Mouse (Mus musculus): ENCODE data around the gene Capns2. TPM values are rescaled to one million over a fixed set of nuclear protein-coding genes. Genes with fewer than 3 reads are reported as not detected.
"Not testable (repeated sequence)": the region's sequence is repeated elsewhere in the genome, so short reads cannot be mapped to it uniquely, and the experiment has no call there.

Gene Capns2
- polyA plus RNA-seq, 1 experiment from 2014 or later = 0.40 TPM

DNA sequence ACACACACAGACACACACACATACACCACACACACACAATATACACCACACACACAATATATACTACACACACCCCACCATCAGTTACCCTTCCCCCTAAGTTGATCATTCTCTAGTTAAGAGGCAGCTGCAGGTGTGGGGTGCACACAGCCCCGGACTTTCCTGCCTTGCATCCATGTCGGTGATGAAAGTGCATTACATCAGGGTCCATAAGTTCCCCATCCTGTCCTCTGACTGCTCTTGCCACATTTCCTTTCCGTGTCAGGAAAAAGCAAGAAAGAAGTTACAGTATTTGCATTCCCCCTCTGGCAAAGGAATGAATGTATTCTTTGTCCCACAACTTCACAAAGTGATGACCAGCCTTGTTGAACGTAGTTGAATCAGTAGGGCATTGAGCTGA lies 20.0 kb upstream of the Capns2 start:
- Histone ChIP-seq H3K9me3 (0 out of 2 replicates have a peak, but pooled peaks cover 4% of the 10 kb centered on the region), H3K4me3 (no peak overlapping the region), H3K27me3 (no peaks in the 10 kb centered on the region), H3K36me3 (0 out of 2 replicates have a peak, but pooled peaks cover 3% of the 10 kb centered on the region), H3K4me1 (no peaks in the 10 kb centered on the region), H3K9ac (no peak overlapping the region), H3K27ac (no peak overlapping the region), H3K4me2 (no peak overlapping the region)
- no peak for ATAC-seq (ENCODE audit: borderline replicate concordance, extremely low read depth, low FRiP score, low TSS enrichment)
- WGBS = 50% methylated on average over 4 of the region's 4 CpGs

DNA sequence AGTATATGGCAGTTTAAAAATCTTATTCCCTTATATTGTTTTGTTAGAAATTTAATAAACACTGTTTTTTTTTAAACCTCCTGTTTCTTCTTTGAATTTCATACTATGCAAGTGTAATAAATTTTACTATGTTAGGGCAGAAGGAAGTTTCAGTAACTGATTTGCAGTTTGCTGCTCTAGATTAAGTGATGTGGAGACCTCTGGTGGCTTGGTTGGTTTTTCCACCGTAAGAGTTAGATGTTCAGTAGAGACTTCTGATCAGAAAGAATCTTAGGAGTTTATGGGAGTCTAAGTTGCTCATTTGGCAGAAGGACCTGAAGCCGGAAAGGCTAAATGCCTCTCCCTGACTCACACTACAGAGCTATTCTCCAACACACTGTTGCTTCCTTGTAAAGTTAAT lies 17.4 kb upstream of the Capns2 start:
- Histone ChIP-seq H3K27me3 (no peaks in the 10 kb centered on the region), H3K4me2 (no peak overlapping the region), H3K27ac (no peak overlapping the region), H3K4me3 (no peak overlapping the region), H3K36me3 (0 out of 2 replicates have a peak, but pooled peaks cover 3% of the 10 kb centered on the region), H3K9ac (no peak overlapping the region), H3K4me1 (no peaks in the 10 kb centered on the region), H3K9me3 (0 out of 2 replicates have a peak, but pooled peaks cover 4% of the 10 kb centered on the region)
- ATAC-seq (ENCODE audit: borderline replicate concordance, extremely low read depth, low FRiP score, low TSS enrichment) = no peak
- 57% methylated on average over 2 of the region's 2 CpGs for WGBS

DNA sequence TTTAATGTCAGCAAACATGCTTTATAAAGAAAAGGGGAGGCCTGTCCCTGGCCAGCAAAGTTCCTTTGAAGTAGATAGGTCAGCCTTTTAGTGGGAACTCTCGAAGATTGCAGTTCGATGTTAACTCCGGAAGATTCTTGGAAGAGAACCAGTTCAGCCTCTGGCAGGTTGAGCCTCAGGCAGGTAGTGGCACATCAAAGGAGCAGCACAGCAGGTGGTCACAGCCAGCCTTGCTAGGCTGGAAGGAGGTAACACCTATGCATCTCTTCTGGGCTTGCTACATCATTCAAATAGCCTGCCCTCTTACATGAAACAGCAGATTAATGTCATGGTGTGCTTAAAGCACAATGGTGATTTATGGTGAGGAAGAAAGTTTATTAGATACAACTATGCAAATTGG lies 9.0 kb upstream of the Capns2 start:
- not testable (repeated sequence) for H3K36me3 ChIP-seq
- 62% methylated on average over 3 of the region's 3 CpGs for WGBS

DNA sequence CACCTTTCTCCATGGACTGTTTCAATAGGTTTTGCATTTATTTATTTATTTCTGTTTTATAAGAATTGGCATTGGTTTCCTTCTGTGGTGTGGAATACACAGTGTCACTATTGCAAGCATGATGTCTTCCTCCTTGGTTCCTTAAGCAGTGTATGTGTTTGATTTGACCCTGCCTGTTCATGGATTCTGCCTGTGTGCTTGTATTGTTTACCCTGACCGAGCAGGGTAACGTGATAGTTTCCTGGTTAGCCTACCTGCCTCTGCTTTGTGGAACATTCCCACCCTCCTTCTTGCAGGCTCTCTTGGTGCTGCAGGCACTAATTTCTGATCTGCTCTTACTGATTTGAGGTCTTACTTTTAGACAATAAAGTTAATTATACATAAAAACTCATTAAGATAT lies 7.3 kb upstream of the Capns2 start:
- Histone ChIP-seq H3K4me2 (no peak overlapping the region), H3K4me3 (no peak overlapping the region), H3K36me3 (no peaks in the 10 kb centered on the region), H3K27ac (no peak overlapping the region), H3K4me1 (no peaks in the 10 kb centered on the region), H3K9ac (no peak overlapping the region), H3K9me3 (no peaks in the 10 kb centered on the region), H3K27me3 (no peaks in the 10 kb centered on the region)
- no peak for ATAC-seq (ENCODE audit: borderline replicate concordance, extremely low read depth, low FRiP score, low TSS enrichment)
- WGBS = 74% methylated on average over 2 of the region's 2 CpGs

More for the DNA sequence above, 9.0 kb upstream of the Capns2 start:
- not testable (repeated sequence) for H3K4me1 ChIP-seq; H3K27ac ChIP-seq; H3K4me3 ChIP-seq; ATAC-seq (ENCODE audit: borderline replicate concordance, extremely low read depth, low FRiP score, low TSS enrichment); H3K27me3 ChIP-seq; H3K9me3 ChIP-seq; H3K9ac ChIP-seq; H3K4me2 ChIP-seq

DNA sequence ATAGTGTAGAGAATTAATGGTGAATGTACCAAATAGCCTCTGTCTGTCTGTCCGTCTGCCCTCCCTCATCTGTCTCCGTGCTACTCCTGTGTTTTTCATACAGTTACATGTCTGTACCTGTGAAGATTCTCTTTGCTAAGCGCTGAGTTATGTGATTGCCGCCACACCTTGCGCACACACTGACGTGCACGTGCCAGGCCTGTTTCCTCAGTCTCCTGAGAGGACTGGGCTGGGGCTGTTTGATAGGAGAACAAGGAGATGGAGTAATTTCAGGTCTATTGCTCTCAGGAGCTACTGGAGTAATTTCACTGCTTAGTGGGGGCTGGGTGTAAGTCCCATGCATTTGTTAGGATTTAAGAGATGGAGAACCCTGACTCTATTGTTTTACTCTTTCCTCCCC lies 6.2 kb upstream of the Capns2 start:
- WGBS = 79% methylated on average over 7 of the region's 7 CpGs
- H3K9ac ChIP-seq = no peak overlapping the region
- ATAC-seq (ENCODE audit: borderline replicate concordance, extremely low read depth, low FRiP score, low TSS enrichment) = no peak
- H3K27ac ChIP-seq = no peak overlapping the region
- no peak overlapping the region for H3K4me3 ChIP-seq
- H3K36me3 ChIP-seq = no peaks in the 10 kb centered on the region
- no peaks in the 10 kb centered on the region for H3K4me1 ChIP-seq
- no peaks in the 10 kb centered on the region for H3K27me3 ChIP-seq
- H3K9me3 ChIP-seq = no peaks in the 10 kb centered on the region
- no peak overlapping the region for H3K4me2 ChIP-seq

DNA sequence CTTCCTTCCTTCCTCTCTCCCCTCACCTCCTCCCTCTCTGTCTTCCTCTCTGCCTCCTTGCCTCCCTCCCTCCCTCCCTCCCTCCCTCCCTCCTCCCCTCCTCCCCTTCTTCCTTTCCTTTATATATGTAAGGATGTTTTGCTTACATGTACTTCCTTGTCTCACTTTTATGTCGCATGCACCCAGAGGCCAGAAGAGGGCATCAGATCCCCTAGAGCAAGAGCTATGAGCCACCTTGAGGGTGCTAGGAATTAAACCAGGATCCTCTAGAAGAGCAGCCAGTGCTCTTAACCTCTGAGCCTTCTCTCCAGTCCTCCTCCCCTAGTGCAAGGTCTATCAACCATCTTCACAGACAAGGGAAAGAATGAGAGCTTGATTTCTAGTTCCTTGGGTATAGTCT lies 5.2 kb upstream of the Capns2 start:
- Histone ChIP-seq H3K9me3 (no peaks in the 10 kb centered on the region), H3K9ac (no peak overlapping the region), H3K4me1 (no peaks in the 10 kb centered on the region), H3K4me3 (no peak overlapping the region), H3K4me2 (no peak overlapping the region), H3K27ac (no peak overlapping the region), H3K27me3 (no peaks in the 10 kb centered on the region), H3K36me3 (no peaks in the 10 kb centered on the region)
- WGBS = 87% methylated on average over 1 of the region's 1 CpGs
- ATAC-seq (ENCODE audit: borderline replicate concordance, extremely low read depth, low FRiP score, low TSS enrichment) = no peak

DNA sequence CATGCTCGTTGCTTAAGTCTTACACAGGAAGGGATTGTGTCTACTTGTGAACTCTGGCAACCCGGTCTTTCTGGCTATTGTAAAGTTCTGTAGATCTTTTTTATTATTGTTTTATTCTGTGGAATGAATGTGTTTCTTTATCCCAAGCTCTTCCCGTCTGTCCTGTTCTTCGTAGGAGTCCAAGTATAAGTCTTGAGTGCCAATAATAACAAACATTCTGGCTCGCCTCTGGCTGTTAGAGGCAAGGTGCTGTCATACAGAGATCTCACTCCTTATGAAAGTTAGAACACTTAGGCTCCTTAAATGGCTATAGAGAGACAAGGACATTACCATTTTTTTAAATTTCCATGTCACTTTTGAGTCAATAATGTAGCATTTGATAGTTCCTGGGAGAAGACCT lies 4.6 kb upstream of the Capns2 start:
- Histone ChIP-seq H3K36me3 (no peaks in the 10 kb centered on the region), H3K4me1 (no peaks in the 10 kb centered on the region), H3K4me3 (no peak overlapping the region), H3K27me3 (no peaks in the 10 kb centered on the region), H3K4me2 (no peak overlapping the region), H3K9me3 (no peaks in the 10 kb centered on the region), H3K9ac (no peak overlapping the region), H3K27ac (no peak overlapping the region)
- 56% methylated on average over 5 of the region's 5 CpGs for WGBS
- no peak for ATAC-seq (ENCODE audit: borderline replicate concordance, extremely low read depth, low FRiP score, low TSS enrichment)

DNA sequence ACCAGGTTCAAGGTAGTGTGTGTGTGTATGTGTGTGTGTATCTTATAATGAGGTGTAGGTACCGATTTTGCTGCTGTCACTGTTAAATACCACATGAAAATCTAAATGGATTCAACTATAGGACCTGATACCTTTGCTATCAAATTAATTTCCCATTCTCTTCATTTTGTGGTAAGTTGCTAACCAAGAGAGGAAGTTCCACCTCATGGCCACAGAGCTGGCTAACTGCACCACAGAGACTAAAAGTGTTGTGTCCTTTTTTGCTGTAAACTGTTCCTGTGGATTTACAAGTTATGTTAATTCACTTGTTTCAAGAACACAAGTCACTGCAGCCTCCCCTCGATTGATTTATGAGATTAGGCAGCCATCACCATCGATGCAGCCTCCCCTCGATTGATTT lies 3.4 kb upstream of the Capns2 start:
- 81% methylated on average over 4 of the region's 4 CpGs for WGBS

DNA sequence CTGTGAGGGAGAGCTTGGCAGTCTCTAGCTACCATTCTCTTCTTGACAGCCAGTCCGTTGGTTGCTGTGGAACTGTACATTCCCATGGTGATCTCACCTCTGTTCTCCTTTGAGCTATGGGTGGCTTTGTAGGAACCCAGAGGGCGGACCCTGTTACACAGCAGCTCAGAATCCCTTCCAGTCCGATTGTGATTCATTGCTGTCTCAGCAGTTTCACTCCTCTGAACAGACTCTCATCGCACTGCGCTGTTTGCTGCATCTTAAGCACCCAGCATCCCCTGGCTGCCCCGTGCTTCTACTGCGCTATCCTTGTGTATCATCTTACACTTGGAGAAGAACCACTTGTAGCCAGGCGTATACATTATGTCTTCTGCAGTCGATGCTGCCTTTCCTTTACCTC lies 1.6 kb upstream of the Capns2 start:
- H3K9ac ChIP-seq = no peak overlapping the region
- no peak overlapping the region for H3K4me2 ChIP-seq
- WGBS = 79% methylated on average over 9 of the region's 9 CpGs
- no peaks in the 10 kb centered on the region for H3K27me3 ChIP-seq
- H3K9me3 ChIP-seq = no peaks in the 10 kb centered on the region
- no peak for ATAC-seq (ENCODE audit: borderline replicate concordance, extremely low read depth, low FRiP score, low TSS enrichment)
- H3K27ac ChIP-seq = no peak overlapping the region
- H3K4me1 ChIP-seq = no peaks in the 10 kb centered on the region
- no peak overlapping the region for H3K4me3 ChIP-seq
- H3K36me3 ChIP-seq = no peaks in the 10 kb centered on the region

More for the DNA sequence above, 3.4 kb upstream of the Capns2 start:
- H3K4me2 ChIP-seq = no peak overlapping the region
- H3K4me3 ChIP-seq = no peak overlapping the region
- no peak overlapping the region for H3K9ac ChIP-seq
- H3K27ac ChIP-seq = no peak overlapping the region
- H3K4me1 ChIP-seq = no peaks in the 10 kb centered on the region
- H3K36me3 ChIP-seq = no peaks in the 10 kb centered on the region
- H3K27me3 ChIP-seq = no peaks in the 10 kb centered on the region
- H3K9me3 ChIP-seq = no peaks in the 10 kb centered on the region
- no peak for ATAC-seq (ENCODE audit: borderline replicate concordance, extremely low read depth, low FRiP score, low TSS enrichment)

DNA sequence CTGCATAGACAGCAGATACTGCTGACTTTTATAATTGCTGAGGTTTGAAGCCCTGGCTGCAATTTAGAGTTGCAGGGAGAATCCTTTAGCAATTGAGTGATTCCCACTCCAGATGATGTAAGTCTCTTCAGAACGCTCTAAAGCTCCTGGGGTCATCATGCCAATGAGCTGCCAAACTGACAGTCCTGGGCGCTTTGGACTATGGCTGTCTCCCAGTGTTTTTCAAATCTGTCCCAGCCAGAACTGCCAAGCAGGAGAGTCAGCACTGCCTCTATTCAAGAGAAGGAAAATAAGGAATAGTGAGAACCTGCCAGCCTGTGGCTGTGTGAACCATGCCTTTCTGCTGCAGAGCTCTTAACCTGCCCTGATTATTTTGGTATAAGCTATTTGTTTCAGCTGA lies 1.8 kb downstream of the Capns2 start:
- H3K9ac ChIP-seq = no peak overlapping the region
- ATAC-seq (ENCODE audit: borderline replicate concordance, extremely low read depth, low FRiP score, low TSS enrichment) = no peak

DNA sequence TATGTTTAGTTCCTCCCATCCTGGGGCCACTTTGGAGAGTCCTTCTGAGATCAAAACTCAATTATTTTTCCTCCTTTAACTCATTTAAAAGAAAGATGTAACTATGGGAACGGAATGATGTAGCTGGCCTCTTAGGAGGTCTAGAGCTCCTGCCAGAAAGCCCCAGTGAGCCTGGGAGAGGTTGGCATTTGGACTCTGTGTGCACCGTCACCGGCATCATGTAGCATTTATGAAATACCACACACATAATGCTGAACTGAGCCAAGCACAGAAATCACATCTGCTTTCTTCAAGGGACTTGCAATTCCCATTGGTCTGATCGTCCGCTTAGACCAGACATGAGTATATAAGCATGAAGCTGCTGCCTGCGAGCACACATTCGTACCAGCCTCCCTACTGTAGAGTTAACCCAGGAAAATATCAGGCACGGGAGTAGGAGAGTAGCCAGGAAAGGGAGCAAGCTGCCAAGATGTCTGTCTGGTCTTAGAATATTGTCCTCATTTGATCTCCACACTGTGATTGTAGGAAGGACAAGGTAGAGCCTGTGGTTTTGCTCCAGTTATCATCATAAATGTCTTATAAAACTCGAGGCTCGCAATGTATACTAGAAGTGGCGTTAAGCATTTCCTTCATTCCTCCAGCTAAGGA lies 2.4 kb downstream of the Capns2 start:
- H3K27ac ChIP-seq = no peak overlapping the region
- WGBS = 78% methylated on average over 11 of the region's 11 CpGs
- no peaks in the 10 kb centered on the region for H3K4me1 ChIP-seq
- no peak overlapping the region for H3K9ac ChIP-seq
- no peak overlapping the region for H3K4me2 ChIP-seq
- no peak overlapping the region for H3K4me3 ChIP-seq
- H3K27me3 ChIP-seq = no peaks in the 10 kb centered on the region
- ATAC-seq (ENCODE audit: borderline replicate concordance, extremely low read depth, low FRiP score, low TSS enrichment) = no peak
- no peaks in the 10 kb centered on the region for H3K36me3 ChIP-seq
- no peaks in the 10 kb centered on the region for H3K9me3 ChIP-seq

More for the DNA sequence above, 1.8 kb downstream of the Capns2 start:
- H3K4me3 ChIP-seq = no peak overlapping the region
- H3K9me3 ChIP-seq = no peaks in the 10 kb centered on the region
- H3K27me3 ChIP-seq = no peaks in the 10 kb centered on the region
- no peak overlapping the region for H3K27ac ChIP-seq
- 64% methylated on average over 2 of the region's 2 CpGs for WGBS
- no peaks in the 10 kb centered on the region for H3K36me3 ChIP-seq
- H3K4me1 ChIP-seq = no peaks in the 10 kb centered on the region
- no peak overlapping the region for H3K4me2 ChIP-seq

DNA sequence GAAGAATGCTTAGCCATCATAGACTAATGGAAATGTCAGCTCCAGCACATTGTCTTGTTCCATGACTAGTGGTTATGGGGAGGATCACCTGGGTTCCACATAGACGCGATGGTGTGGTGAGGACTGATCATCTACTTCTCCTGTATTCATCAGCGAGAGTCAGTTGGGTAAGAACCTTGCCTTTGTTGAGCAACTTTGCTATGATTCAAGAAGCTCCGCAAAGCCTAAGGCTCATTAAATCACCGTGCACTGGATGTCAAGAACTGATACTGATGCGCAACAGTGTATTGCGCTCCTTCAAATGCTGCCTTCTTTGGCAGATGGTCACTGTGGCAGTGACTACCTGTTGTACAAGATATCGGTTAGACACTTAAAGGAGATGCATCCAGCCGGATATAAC lies 5.3 kb downstream of the Capns2 start:
- no peak for ATAC-seq (ENCODE audit: borderline replicate concordance, extremely low read depth, low FRiP score, low TSS enrichment)
- no peaks in the 10 kb centered on the region for H3K9me3 ChIP-seq
- H3K4me3 ChIP-seq = no peak overlapping the region
- H3K27me3 ChIP-seq = no peaks in the 10 kb centered on the region
- no peak overlapping the region for H3K9ac ChIP-seq
- H3K4me2 ChIP-seq = no peak overlapping the region
- no peaks in the 10 kb centered on the region for H3K36me3 ChIP-seq
- 92% methylated on average over 9 of the region's 9 CpGs for WGBS
- H3K4me1 ChIP-seq = no peaks in the 10 kb centered on the region
- H3K27ac ChIP-seq = no peak overlapping the region

DNA sequence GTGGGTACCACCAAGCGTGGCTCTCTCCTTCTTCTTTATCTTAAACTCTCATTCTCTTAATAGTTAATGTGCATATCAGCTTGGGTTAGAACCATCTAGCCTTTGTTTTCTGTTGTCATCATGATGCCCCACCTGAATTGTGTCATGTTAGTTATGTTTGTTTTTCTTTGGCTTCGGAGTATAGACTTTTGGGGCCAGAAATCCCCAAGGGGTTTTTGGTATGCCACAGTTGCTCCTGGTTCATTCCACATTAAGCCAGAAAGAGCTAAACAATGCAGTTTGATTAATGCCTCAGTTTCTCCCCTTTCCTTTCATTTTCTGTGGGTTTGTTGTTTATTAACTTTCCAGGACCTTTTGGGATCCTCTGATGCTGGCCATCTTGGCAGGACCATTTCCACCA lies 7.2 kb downstream of the Capns2 start:
- H3K27me3 ChIP-seq = no peaks in the 10 kb centered on the region
- no peak overlapping the region for H3K9ac ChIP-seq
- ATAC-seq (ENCODE audit: borderline replicate concordance, extremely low read depth, low FRiP score, low TSS enrichment) = no peak
- no peaks in the 10 kb centered on the region for H3K4me1 ChIP-seq
- WGBS = 79% methylated on average over 2 of the region's 2 CpGs
- no peaks in the 10 kb centered on the region for H3K36me3 ChIP-seq
- no peaks in the 10 kb centered on the region for H3K9me3 ChIP-seq
- no peak overlapping the region for H3K4me3 ChIP-seq
- no peak overlapping the region for H3K27ac ChIP-seq
- H3K4me2 ChIP-seq = no peak overlapping the region

Measured in lung, embryonic 15.5 days (tissue).